22 mouse cellular contexts compared by ENCODE assay signal in genomic region chr11:118502990-118503389, GRCm38 (mm10). TPM values are rescaled to one million over a fixed set of nuclear protein-coding genes. Genes with fewer than 3 reads are reported as not detected.
DNase-seq lines count a peak whose midpoint lies in the region; ATAC-seq and TF ChIP-seq lines count a peak whose summit lies in the region.
"Had no signal": no experiment of that assay in that cellular context is flagged by ENCODE, and none has a peak within 500 bp of the region (broad histone marks: within the 10 kb centered on the region; RNA-seq: fewer than 3 reads in every experiment).

No protein-coding gene starts in this region.

- peaks cover 67% of the 10 kb centered on the region for H3K27me3 ChIP-seq in heart, embryonic 15.5 days
- peaks cover 21% of the 10 kb centered on the region for H3K27me3 ChIP-seq in neural tube, embryonic 12.5 days (replicated peaks)
- no peaks in the 10 kb centered on the region for H3K27me3 ChIP-seq in neural tube, embryonic 15.5 days (replicated peaks)
- H3K27me3 ChIP-seq in embryonic facial prominence, embryonic 12.5 days: peaks cover 43% of the 10 kb centered on the region
- peaks cover 43% of the 10 kb centered on the region for H3K27me3 ChIP-seq in limb, embryonic 15.5 days

- peak overlapping the region; percentile 13; the same call in 1 of the 2 replicates for H3K4me2 ChIP-seq in heart, embryonic 15.5 days
- H3K4me2 ChIP-seq in neural tube, embryonic 12.5 days (replicated peaks): peak overlapping the region; percentile 22; the same call in 1 of the 2 replicates
- H3K4me2 ChIP-seq in neural tube, embryonic 15.5 days: no peak overlapping the region
- peak overlapping the region; percentile 8; the same call in 1 of the 2 replicates for H3K4me2 ChIP-seq in embryonic facial prominence, embryonic 12.5 days (replicated peaks)
- H3K4me2 ChIP-seq in limb, embryonic 15.5 days: peak overlapping the region; percentile 19; the same call in 1 of the 2 replicates
- H3K4me2 ChIP-seq: liver, embryonic 15.5 days; midbrain, embryonic 11.5 days had no signal

- TF ChIP-seq CTCF in left cerebral cortex, adult 2 months (IDR thresholded peaks at IDR 0.05): no peak

- ATAC-seq in heart, embryonic 15.5 days (replicated peaks; ENCODE audit: insufficient number of reproducible peaks, insufficient read depth, low FRiP score, low read depth): no peak
- ATAC-seq in neural tube, embryonic 12.5 days (ENCODE audit: low FRiP score, low read depth): no peak
- no peak for ATAC-seq in neural tube, embryonic 15.5 days (ENCODE audit: low FRiP score)
- no peak for ATAC-seq in embryonic facial prominence, embryonic 12.5 days (ENCODE audit: insufficient number of reproducible peaks, insufficient read depth, low FRiP score, low TSS enrichment)
- no peak for ATAC-seq in limb, embryonic 15.5 days (ENCODE audit: insufficient number of reproducible peaks, low FRiP score, low TSS enrichment, low read depth)
- ATAC-seq: forebrain, embryonic 14.5 days; hindbrain, embryonic 16.5 days; Patski had no signal

- DNase-seq in heart, adult 8-10 months (ENCODE audit: low spot score): no peak
- DNase-seq in left cerebral cortex, adult 2 months (ENCODE audit: extremely low spot score in 1 of 2, low spot score in 2 of 2): no peak
- DNase-seq: adrenal gland, postnatal 10 days; gastrocnemius, postnatal 14 days; heart, adult 18-20 months; heart, postnatal 36 days; kidney, adult 2 months; kidney, postnatal 14 days; layer of hippocampus, postnatal 36 days; right cerebral cortex, postnatal 14 days had no signal

- H3K36me3 ChIP-seq in heart, embryonic 15.5 days: no peaks in the 10 kb centered on the region
- peaks cover 5% of the 10 kb centered on the region; the same call in 1 of the 2 replicates for H3K36me3 ChIP-seq in neural tube, embryonic 12.5 days
- no peaks in the 10 kb centered on the region; the same call in 1 of the 2 replicates for H3K36me3 ChIP-seq in neural tube, embryonic 15.5 days
- no peaks in the 10 kb centered on the region for H3K36me3 ChIP-seq in embryonic facial prominence, embryonic 12.5 days
- no peaks in the 10 kb centered on the region for H3K36me3 ChIP-seq in limb, embryonic 15.5 days
- H3K36me3 ChIP-seq: liver, embryonic 15.5 days had no signal

- no peaks in the 10 kb centered on the region for H3K9me3 ChIP-seq in heart, embryonic 15.5 days (replicated peaks)
- no peaks in the 10 kb centered on the region for H3K9me3 ChIP-seq in neural tube, embryonic 12.5 days
- no peaks in the 10 kb centered on the region for H3K9me3 ChIP-seq in neural tube, embryonic 15.5 days (replicated peaks)
- H3K9me3 ChIP-seq in embryonic facial prominence, embryonic 12.5 days: no peaks in the 10 kb centered on the region
- no peaks in the 10 kb centered on the region for H3K9me3 ChIP-seq in limb, embryonic 15.5 days
- H3K9me3 ChIP-seq: liver, embryonic 15.5 days had no signal

- no peak overlapping the region for H3K9ac ChIP-seq in heart, embryonic 15.5 days
- no peak overlapping the region for H3K9ac ChIP-seq in neural tube, embryonic 12.5 days
- H3K9ac ChIP-seq in neural tube, embryonic 15.5 days (replicated peaks): no peak overlapping the region
- H3K9ac ChIP-seq in embryonic facial prominence, embryonic 12.5 days: no peak overlapping the region
- H3K9ac ChIP-seq in limb, embryonic 15.5 days: no peak overlapping the region
- H3K9ac ChIP-seq: liver, embryonic 15.5 days had no signal

- WGBS in heart, embryonic 15.5 days: 35% methylated on average over 6 of the region's 6 CpGs
- 58% methylated on average over 6 of the region's 6 CpGs for WGBS in neural tube, embryonic 12.5 days
- WGBS in neural tube, embryonic 15.5 days: 70% methylated on average over 6 of the region's 6 CpGs
- WGBS in embryonic facial prominence, embryonic 12.5 days: 60% methylated on average over 6 of the region's 6 CpGs
- WGBS in limb, embryonic 15.5 days: 51% methylated on average over 6 of the region's 6 CpGs

- peaks cover 7% of the 10 kb centered on the region for H3K4me1 ChIP-seq in heart, embryonic 15.5 days (replicated peaks)
- 0 out of 2 replicates have a peak, but pooled peaks cover 9% of the 10 kb centered on the region for H3K4me1 ChIP-seq in neural tube, embryonic 12.5 days
- peaks cover 12% of the 10 kb centered on the region for H3K4me1 ChIP-seq in neural tube, embryonic 15.5 days
- H3K4me1 ChIP-seq in embryonic facial prominence, embryonic 12.5 days: peaks cover 3% of the 10 kb centered on the region; the same call in 1 of the 2 replicates
- H3K4me1 ChIP-seq in limb, embryonic 15.5 days: peaks cover 11% of the 10 kb centered on the region
- H3K4me1 ChIP-seq: liver, embryonic 15.5 days had no signal

- H3K27ac ChIP-seq in heart, embryonic 15.5 days: no peak overlapping the region
- no peak overlapping the region for H3K27ac ChIP-seq in neural tube, embryonic 12.5 days
- no peak overlapping the region for H3K27ac ChIP-seq in neural tube, embryonic 15.5 days (replicated peaks)
- H3K27ac ChIP-seq in embryonic facial prominence, embryonic 12.5 days: no peak overlapping the region
- no peak overlapping the region for H3K27ac ChIP-seq in limb, embryonic 15.5 days
- H3K27ac ChIP-seq in left cerebral cortex, adult 2 months: no peak overlapping the region
- H3K27ac ChIP-seq: liver, embryonic 15.5 days; macrophage had no signal

- H3K4me3 ChIP-seq in heart, embryonic 15.5 days: no peak overlapping the region
- no peak overlapping the region for H3K4me3 ChIP-seq in neural tube, embryonic 12.5 days
- H3K4me3 ChIP-seq in neural tube, embryonic 15.5 days (replicated peaks): no peak overlapping the region
- H3K4me3 ChIP-seq in embryonic facial prominence, embryonic 12.5 days: no peak overlapping the region
- no peak overlapping the region for H3K4me3 ChIP-seq in limb, embryonic 15.5 days
- H3K4me3 ChIP-seq in left cerebral cortex, adult 2 months: no peak overlapping the region
- H3K4me3 ChIP-seq: layer of hippocampus, adult 2 months; liver, embryonic 15.5 days had no signal

- intact Hi-C loops in left cerebral cortex, adult 2 months (cut with DNase I): no loop called here

RNA-seq across cellular contexts. Expression of gene Engase, which starts 26.4 kb away (rescaled TPM):
- polyA plus RNA-seq in heart, embryonic 15.5 days (2015; fragmentation: Nextera tagmentation; extraction: Ambion mirVana): 4.1 and 5.0 TPM in 2 replicates
- 1 to 10 TPM; 5.2 to 7.2 (median 6.6) TPM for total RNA-seq in heart, adult 8-10 months (2022)
- polyA plus RNA-seq in neural tube, embryonic 12.5 days (2016; fragmentation: Nextera tagmentation; extraction: Ambion mirVana): 9.7 and 9.8 TPM in 2 replicates
- 7.1 and 8.7 TPM in 2 replicates for polyA plus RNA-seq in neural tube, embryonic 15.5 days (2015; fragmentation: Nextera tagmentation; extraction: Ambion mirVana)
- polyA plus RNA-seq in embryonic facial prominence, embryonic 12.5 days (2016; fragmentation: Nextera tagmentation; extraction: Ambion mirVana): 7.1 and 8.9 TPM in 2 replicates
- polyA plus RNA-seq in limb, embryonic 15.5 days (2015; fragmentation: Nextera tagmentation; extraction: Ambion mirVana): 6.1 and 6.6 TPM in 2 replicates
- 10 to 100 TPM; 11.0 to 12.4 TPM for total RNA-seq in left cerebral cortex, adult 2 months (2021)
